20 mouse cellular contexts compared by ENCODE assay signal in genomic region chr6:129225078-129225477, GRCm38 (mm10). TPM values are rescaled to one million over a fixed set of nuclear protein-coding genes. Genes with fewer than 3 reads are reported as not detected.
A peak's percentile ranks its signal among the peaks of the same experiment; 100 is the strongest.
DNase-seq lines count a peak whose midpoint lies in the region; ATAC-seq and TF ChIP-seq lines count a peak whose summit lies in the region.
"Had no signal": no experiment of that assay in that cellular context is flagged by ENCODE, and none has a peak within 500 bp of the region (broad histone marks: within the 10 kb centered on the region; RNA-seq: fewer than 3 reads in every experiment).

No protein-coding gene starts in this region.

- ATAC-seq in intestine, embryonic 16.5 days = no peak
- ATAC-seq in intestine, postnatal 0 days = no peak
- no peak for ATAC-seq in lung, embryonic 16.5 days (ENCODE audit: low read depth)
- no peak for ATAC-seq in midbrain, postnatal 0 days (ENCODE audit: low FRiP score)
- ATAC-seq: forebrain, embryonic 15.5 days; hindbrain, postnatal 0 days had no signal

- peaks cover 7% of the 10 kb centered on the region; the same call in 1 of the 2 replicates for H3K4me1 ChIP-seq in intestine, embryonic 16.5 days (ENCODE audit: control insufficient read depth, insufficient read depth, low read length)
- no peaks in the 10 kb centered on the region for H3K4me1 ChIP-seq in intestine, postnatal 0 days (replicated peaks; ENCODE audit: control insufficient read depth, insufficient read depth, low read length)
- H3K4me1 ChIP-seq in lung, embryonic 16.5 days (replicated peaks; ENCODE audit: control insufficient read depth, insufficient read depth, low read length) = peaks cover 11% of the 10 kb centered on the region
- peaks cover 36% of the 10 kb centered on the region for H3K4me1 ChIP-seq in lung, adult 2 months (ENCODE audit: control insufficient read depth, insufficient read depth, low read length)
- peaks cover 23% of the 10 kb centered on the region for H3K4me1 ChIP-seq in brown adipose tissue, adult 24 weeks (ENCODE audit: control insufficient read depth, insufficient read depth, insufficient read length, low read length)
- H3K4me1 ChIP-seq in midbrain, postnatal 0 days (ENCODE audit: insufficient read depth, low read length) = no peaks in the 10 kb centered on the region
- H3K4me1 ChIP-seq: embryonic facial prominence, embryonic 12.5 days; hindbrain, embryonic 13.5 days had no signal

- H3K36me3 ChIP-seq in intestine, embryonic 16.5 days (ENCODE audit: control insufficient read depth, insufficient read depth, low read length) = no peaks in the 10 kb centered on the region
- H3K36me3 ChIP-seq in intestine, postnatal 0 days (ENCODE audit: control insufficient read depth, insufficient read depth) = peaks cover 6% of the 10 kb centered on the region; the same call in 1 of the 2 replicates
- H3K36me3 ChIP-seq in lung, embryonic 16.5 days (ENCODE audit: control insufficient read depth, insufficient read depth, low read length) = no peaks in the 10 kb centered on the region
- H3K36me3 ChIP-seq in midbrain, postnatal 0 days (ENCODE audit: insufficient read depth, low read length) = no peaks in the 10 kb centered on the region
- H3K36me3 ChIP-seq: embryonic facial prominence, embryonic 12.5 days; forebrain, embryonic 15.5 days; heart, embryonic 10.5 days; hindbrain, embryonic 13.5 days had no signal

- no peak for TF ChIP-seq CTCF in intestine, postnatal 0 days (IDR thresholded peaks at IDR 0.05; ENCODE audit: low read depth)
- TF ChIP-seq CTCF in lung, adult 2 months (IDR thresholded peaks at IDR 0.05; ENCODE audit: insufficient read depth, low read length) = no peak
- no peak for TF ChIP-seq CTCF in midbrain, postnatal 0 days (IDR thresholded peaks at IDR 0.05)

- no peak overlapping the region for H3K4me3 ChIP-seq in intestine, embryonic 16.5 days (ENCODE audit: low read length)
- no peak overlapping the region for H3K4me3 ChIP-seq in intestine, postnatal 0 days (ENCODE audit: low read depth, low read length)
- no peak overlapping the region for H3K4me3 ChIP-seq in lung, embryonic 16.5 days (ENCODE audit: low read length)
- H3K4me3 ChIP-seq in lung, adult 2 months (replicated peaks; ENCODE audit: extremely low read depth, low read depth, low read length) = no peak overlapping the region
- H3K4me3 ChIP-seq in brown adipose tissue, adult 24 weeks (ENCODE audit: insufficient read depth, low read depth, low read length) = no peak overlapping the region
- no peak overlapping the region for H3K4me3 ChIP-seq in midbrain, postnatal 0 days (ENCODE audit: low read depth, low read length)
- H3K4me3 ChIP-seq: embryonic facial prominence, embryonic 12.5 days; forebrain, embryonic 15.5 days; heart, embryonic 10.5 days; hindbrain, embryonic 13.5 days had no signal

- no peaks in the 10 kb centered on the region for H3K27me3 ChIP-seq in intestine, embryonic 16.5 days (replicated peaks; ENCODE audit: control insufficient read depth, insufficient read depth, low read length)
- no peaks in the 10 kb centered on the region for H3K27me3 ChIP-seq in intestine, postnatal 0 days (replicated peaks; ENCODE audit: control insufficient read depth, insufficient read depth, low read length)
- no peaks in the 10 kb centered on the region for H3K27me3 ChIP-seq in lung, embryonic 16.5 days (ENCODE audit: control insufficient read depth, insufficient read depth, low read depth, low read length)
- H3K27me3 ChIP-seq in midbrain, postnatal 0 days (ENCODE audit: insufficient read depth, low read length) = no peaks in the 10 kb centered on the region
- H3K27me3 ChIP-seq: embryonic facial prominence, embryonic 12.5 days; forebrain, embryonic 15.5 days; hindbrain, embryonic 13.5 days had no signal

- H3K27ac ChIP-seq in intestine, embryonic 16.5 days (ENCODE audit: low read length) = peak overlapping the region; percentile 37; the same call in 1 of the 2 replicates
- H3K27ac ChIP-seq in intestine, postnatal 0 days (ENCODE audit: low read depth, low read length) = no peak overlapping the region
- peak overlapping the region; percentile 53; the same call in 1 of the 2 replicates for H3K27ac ChIP-seq in lung, embryonic 16.5 days (ENCODE audit: low read length)
- H3K27ac ChIP-seq in brown adipose tissue, adult 24 weeks (replicated peaks; ENCODE audit: low read depth, low read length) = peak overlapping the region; percentile 90
- no peak overlapping the region for H3K27ac ChIP-seq in midbrain, postnatal 0 days (ENCODE audit: low read depth, low read length)
- H3K27ac ChIP-seq: embryonic facial prominence, embryonic 12.5 days; forebrain, embryonic 15.5 days; heart, embryonic 10.5 days; hindbrain, embryonic 13.5 days; hindbrain, postnatal 0 days had no signal

- H3K9ac ChIP-seq in intestine, embryonic 16.5 days (ENCODE audit: low read depth, low read length) = no peak overlapping the region
- H3K9ac ChIP-seq in intestine, postnatal 0 days (ENCODE audit: low read depth, low read length) = no peak overlapping the region
- no peak overlapping the region for H3K9ac ChIP-seq in lung, embryonic 16.5 days (ENCODE audit: low read length)
- H3K9ac ChIP-seq in midbrain, postnatal 0 days (replicated peaks; ENCODE audit: low read length, poor library complexity, severe bottlenecking) = no peak overlapping the region
- H3K9ac ChIP-seq: embryonic facial prominence, embryonic 12.5 days; forebrain, embryonic 15.5 days; hindbrain, embryonic 13.5 days had no signal

- H3K9me3 ChIP-seq in intestine, embryonic 16.5 days (ENCODE audit: control insufficient read depth, low read length) = no peaks in the 10 kb centered on the region
- H3K9me3 ChIP-seq in intestine, postnatal 0 days (ENCODE audit: control insufficient read depth) = no peaks in the 10 kb centered on the region
- no peaks in the 10 kb centered on the region for H3K9me3 ChIP-seq in lung, embryonic 16.5 days (ENCODE audit: control insufficient read depth, low read length)
- H3K9me3 ChIP-seq in midbrain, postnatal 0 days (ENCODE audit: low read length) = no peaks in the 10 kb centered on the region
- H3K9me3 ChIP-seq: embryonic facial prominence, embryonic 12.5 days; forebrain, embryonic 15.5 days; heart, embryonic 10.5 days; hindbrain, embryonic 13.5 days had no signal

- no peak for TF ChIP-seq POLR2A in lung, adult 2 months (IDR thresholded peaks at IDR 0.05; ENCODE audit: borderline replicate concordance, extremely low read depth, low read depth, low read length)

- H3K4me2 ChIP-seq in intestine, embryonic 16.5 days (ENCODE audit: low read depth, low read length) = no peak overlapping the region
- H3K4me2 ChIP-seq in intestine, postnatal 0 days (replicated peaks; ENCODE audit: low read depth) = no peak overlapping the region
- H3K4me2 ChIP-seq in lung, embryonic 16.5 days (ENCODE audit: low read depth, low read length) = no peak overlapping the region
- no peak overlapping the region for H3K4me2 ChIP-seq in midbrain, postnatal 0 days (ENCODE audit: low read depth, low read length, poor library complexity, severe bottlenecking)
- H3K4me2 ChIP-seq: embryonic facial prominence, embryonic 12.5 days; forebrain, embryonic 15.5 days; hindbrain, embryonic 13.5 days had no signal

- no peak for DNase-seq in lung, adult 2 months
- DNase-seq in induced T-regulatory cell, adult 2 months (ENCODE audit: low read depth) = peak; percentile 63
- DNase-seq in midbrain, postnatal 0 days (ENCODE audit: low spot score) = no peak
- DNase-seq: adrenal gland, adult 2 months; adrenal gland, postnatal 25 days; cerebellum, adult 11 months; cerebellum, adult 8-10 months; cerebellum, postnatal 14 days; gastrocnemius, postnatal 14 days; heart, postnatal 10 days had no signal

- WGBS in intestine, embryonic 16.5 days = 76% methylated on average over 2 of the region's 2 CpGs
- 76% methylated on average over 2 of the region's 2 CpGs for WGBS in intestine, postnatal 0 days
- 40% methylated on average over 2 of the region's 2 CpGs for WGBS in lung, embryonic 16.5 days
- WGBS in lung, adult 2 months = 52% methylated on average over 2 of the region's 2 CpGs
- WGBS in midbrain, postnatal 0 days = 71% methylated on average over 2 of the region's 2 CpGs

RNA-seq across cellular contexts. Expression of gene Clec2d, which starts 44.7 kb away (rescaled TPM):
- 1.0 and 1.2 TPM in 2 replicates for polyA plus RNA-seq in intestine, embryonic 16.5 days (2015; fragmentation: Nextera tagmentation; extraction: Ambion mirVana)
- 1.1 and 1.4 TPM in 2 replicates for polyA plus RNA-seq in intestine, postnatal 0 days (2015; fragmentation: Nextera tagmentation; extraction: Ambion mirVana)
- 2.0 and 2.3 TPM in 2 replicates for polyA plus RNA-seq in lung, embryonic 16.5 days (2015; fragmentation: Nextera tagmentation; extraction: Ambion mirVana)
- 103 and 250 TPM in 2 replicates for polyA plus RNA-seq in lung, adult 2 months (2012; rRNA removed)
- polyA plus RNA-seq in brown adipose tissue, adult 24 weeks (2012; ENCODE audit: insufficient read depth, insufficient read length, missing spikeins) = 58.5 and 127 TPM in 2 replicates
- total RNA-seq in midbrain, postnatal 0 days (2014; rRNA removed) = 11.0 and 12.9 TPM in 2 replicates
- polyA plus RNA-seq in midbrain, postnatal 0 days (2015; fragmentation: Nextera tagmentation; extraction: Ambion mirVana) = 0.13 TPM in 1 of 2 replicates, not detected in the other
- polyA plus RNA-seq: forebrain, embryonic 11.5 days; heart, embryonic 10.5 days; hindbrain, embryonic 13.5 days; hindbrain, postnatal 0 days had no signal

RNA-seq across cellular contexts. Expression of gene Cd69, which starts 50.2 kb away (rescaled TPM):
- polyA plus RNA-seq in intestine, embryonic 16.5 days (2015; fragmentation: Nextera tagmentation; extraction: Ambion mirVana) = 0.24 and 0.37 TPM in 2 replicates
- 0.12 and 0.16 TPM in 2 replicates for polyA plus RNA-seq in intestine, postnatal 0 days (2015; fragmentation: Nextera tagmentation; extraction: Ambion mirVana)
- 0.09 and 0.18 TPM in 2 replicates for polyA plus RNA-seq in lung, embryonic 16.5 days (2015; fragmentation: Nextera tagmentation; extraction: Ambion mirVana)
- 0.54 and 1.3 TPM in 2 replicates for polyA plus RNA-seq in lung, adult 2 months (2012; rRNA removed)
- not detected in 2 replicates for polyA plus RNA-seq in brown adipose tissue, adult 24 weeks (2012; ENCODE audit: insufficient read depth, insufficient read length, missing spikeins)
- total RNA-seq in midbrain, postnatal 0 days (2014; rRNA removed) = not detected in 2 replicates
- polyA plus RNA-seq in midbrain, postnatal 0 days (2015; fragmentation: Nextera tagmentation; extraction: Ambion mirVana) = not detected in 2 replicates
- total RNA-seq: gastrocnemius, postnatal 14 days; hindbrain, postnatal 0 days had no signal
- polyA plus RNA-seq: adrenal gland, adult 2 months; embryonic facial prominence, embryonic 12.5 days; forebrain, embryonic 11.5 days; forebrain, embryonic 15.5 days; hindbrain, embryonic 13.5 days; hindbrain, postnatal 0 days had no signal

Comparison
In these comparisons a context has a peak if more than half of its experiments do, and no peak if none do; other contexts are left out.
1. H3K27ac ChIP-seq: peak in intestine, embryonic 16.5 days (single experiment), lung, embryonic 16.5 days (single experiment) and brown adipose tissue, adult 24 weeks (single experiment); none in intestine, postnatal 0 days (single experiment) and midbrain, postnatal 0 days (single experiment).
2. RNA of gene Clec2d, which starts 44.7 kb away (polyA plus RNA-seq): 103 to 250 TPM in lung, adult 2 months and 58.5 to 127 TPM in brown adipose tissue, adult 24 weeks; 2.0 to 2.3 TPM in lung, embryonic 16.5 days, 1.1 to 1.4 TPM in intestine, postnatal 0 days, 1.0 to 1.2 TPM in intestine, embryonic 16.5 days and 0.13 TPM in midbrain, postnatal 0 days; every median in the first group is over 10 times any median in the second.